Mouse (Mus musculus): ENCODE data around the gene Gm14851.
"Not testable (repeated sequence)": the region's sequence is repeated elsewhere in the genome, so short reads cannot be mapped to it uniquely, and the experiment has no call there.

DNA sequence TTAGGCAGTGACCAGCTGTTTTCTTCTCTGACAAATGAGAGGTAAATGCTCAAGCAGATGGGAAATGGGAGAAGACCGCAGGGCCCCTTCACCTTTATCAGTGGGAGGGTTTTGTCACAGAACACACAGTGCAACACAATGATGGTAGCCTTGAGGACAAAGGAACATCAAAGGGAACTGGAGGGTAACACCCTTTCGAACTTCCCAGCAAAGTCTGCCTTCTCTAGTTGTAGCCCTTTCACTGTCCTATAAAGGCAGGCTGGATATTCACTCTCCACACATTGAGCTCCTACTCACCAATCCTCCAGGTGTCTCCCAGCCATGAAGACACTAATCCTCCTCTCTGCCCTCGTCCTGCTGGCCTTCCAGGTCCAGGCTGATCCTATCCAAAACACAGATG lies 38.5 kb upstream of the Gm14851 start, which contains the start of gene Defa30:
- not testable (repeated sequence) for TF ChIP-seq GATA1 (IDR thresholded peaks at IDR 0.05; ENCODE audit: borderline replicate concordance, low read length); FLI1 (IDR thresholded peaks at IDR 0.05; ENCODE audit: low read length)
